Mouse (Mus musculus) lung, adult 2 months (tissue): ENCODE results near the gene Slc6a13. TPM values are rescaled to one million over a fixed set of nuclear protein-coding genes. Genes with fewer than 3 reads are reported as not detected.

Experiments used
- DNase-seq: peaks from one replicate; pipeline ENCODE4 v3.0.0; 2022
- H3K4me1 ChIP-seq: fragments of 200-500 bp; 2 replicates; pipeline ENCODE4 v1.6.1; 2011; ENCODE audit warnings: low read length; ENCODE audit not compliant: control insufficient read depth, insufficient read depth
- H3K4me3 ChIP-seq: fragments of 200-500 bp; replicated peaks from 2 replicates; pipeline ENCODE3; 2011; ENCODE audit warnings: low read depth, mild to moderate bottlenecking, control low read depth, low read length; ENCODE audit errors: extremely low read depth
- CTCF ChIP-seq: fragments of 200-500 bp; IDR thresholded peaks from 2 replicates; pipeline ENCODE4 v1.5.1; 2011; ENCODE audit warnings: mild to moderate bottlenecking, low read length, control low read depth; ENCODE audit not compliant: insufficient read depth
- POLR2A ChIP-seq: fragments of 200-500 bp; IDR thresholded peaks from 2 replicates; pipeline ENCODE4 v1.6.1; 2011; ENCODE audit warnings: low read depth, mild to moderate bottlenecking, control low read depth, low read length, borderline replicate concordance; ENCODE audit errors: extremely low read depth
- WGBS: fragments of 180-500 bp; shearing (Covaris S2); methylation state at CpG from one replicate; pipeline ENCODE4 v1.1.7; 2018; 5-methylcytosine and 5-hydroxymethylcytosine counted together
- polyA plus RNA-seq: library from polyadenylated mRNA; depleted of rRNA; stranded (reverse); fragments of >200 nt; gene quantifications from 2 replicates; pipeline ENCODE4 v1.2.3, GENCODE M21; 2012; rRNA removed

Gene Slc6a13
- polyA plus RNA-seq = 0.70 and 0.76 TPM in 2 replicates

- no peaks in the 10 kb centered on the region for H3K4me1 ChIP-seq
- DNase-seq = no peak
- no peak within 1 kb of the TSS for H3K4me3 ChIP-seq
- WGBS = 7% methylated on average over 11 of the region's 11 CpGs
- TF ChIP-seq POLR2A (no peak), CTCF (no peak)
Measured at GRCm38 (mm10) chr6:121299954-121300353, at the start of gene Slc6a13. Slc6a13 (plus strand) TSS chr6:121300227.

- no peak for DNase-seq
Measured at GRCm38 (mm10) chr6:121250406-121250805, 49.6 kb upstream of the Slc6a13 start.

GRCm38 (mm10) chr6:121251256-121251655 lies 48.8 kb upstream of the Slc6a13 start:
- no peak overlapping the region for H3K4me3 ChIP-seq
- 55% methylated on average over 5 of the region's 5 CpGs for WGBS
- no peak for DNase-seq
- peaks cover 13% of the 10 kb centered on the region for H3K4me1 ChIP-seq
- no peak for TF ChIP-seq CTCF
- no peak for TF ChIP-seq POLR2A

More at GRCm38 (mm10) chr6:121250406-121250805, 49.6 kb upstream of the Slc6a13 start:
- Histone ChIP-seq H3K4me1 (peaks cover 13% of the 10 kb centered on the region), H3K4me3 (no peak overlapping the region)
- TF ChIP-seq CTCF (no peak), POLR2A (no peak)
- 81% methylated on average over 1 of the region's 1 CpGs for WGBS

- WGBS = 32% methylated on average over 9 of the region's 9 CpGs
- DNase-seq = peak; percentile 68
- no peaks in the 10 kb centered on the region for H3K4me1 ChIP-seq
- TF ChIP-seq CTCF (peak; percentile 69), POLR2A (no peak)
- H3K4me3 ChIP-seq = no peak overlapping the region
Measured at GRCm38 (mm10) chr6:121260548-121260947, 39.5 kb upstream of the Slc6a13 start.

DNA sequence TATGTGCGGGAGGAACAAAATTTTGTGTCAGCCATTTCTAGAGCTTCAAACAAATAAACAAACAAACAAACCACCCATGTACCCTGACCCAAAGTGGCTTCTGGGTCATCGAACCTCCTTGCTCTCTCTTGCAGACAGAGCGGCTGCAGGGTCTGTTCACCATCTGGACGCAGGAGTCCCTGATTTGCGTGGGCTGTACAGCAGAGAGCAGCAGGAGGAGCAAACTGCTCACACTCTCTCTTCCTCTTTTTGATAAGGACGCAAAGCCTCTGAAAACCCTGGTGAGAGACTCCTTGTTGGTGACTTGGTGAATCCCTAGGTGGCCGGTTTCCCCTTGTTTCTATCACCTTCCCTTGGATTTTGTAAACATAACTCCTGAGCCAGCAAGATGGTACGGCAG lies 38.8 kb upstream of the Slc6a13 start:
- WGBS = 75% methylated on average over 8 of the region's 8 CpGs
- TF ChIP-seq CTCF (no peak), POLR2A (no peak)
- no peak for DNase-seq

GRCm38 (mm10) chr6:121262004-121262403 lies 38.0 kb upstream of the Slc6a13 start:
- no peak overlapping the region for H3K4me3 ChIP-seq
- TF ChIP-seq POLR2A (no peak), CTCF (no peak)
- no peak for DNase-seq
- no peaks in the 10 kb centered on the region for H3K4me1 ChIP-seq
- WGBS = 89% methylated on average over 10 of the region's 10 CpGs

More for the DNA sequence above, 38.8 kb upstream of the Slc6a13 start:
- H3K4me3 ChIP-seq = no peak overlapping the region
- H3K4me1 ChIP-seq = no peaks in the 10 kb centered on the region

GRCm38 (mm10) chr6:121262496-121262895 lies 37.5 kb upstream of the Slc6a13 start:
- DNase-seq = no peak
- Histone ChIP-seq H3K4me1 (no peaks in the 10 kb centered on the region), H3K4me3 (no peak overlapping the region)
- WGBS = 89% methylated on average over 11 of the region's 11 CpGs
- TF ChIP-seq CTCF (no peak), POLR2A (no peak)

DNA sequence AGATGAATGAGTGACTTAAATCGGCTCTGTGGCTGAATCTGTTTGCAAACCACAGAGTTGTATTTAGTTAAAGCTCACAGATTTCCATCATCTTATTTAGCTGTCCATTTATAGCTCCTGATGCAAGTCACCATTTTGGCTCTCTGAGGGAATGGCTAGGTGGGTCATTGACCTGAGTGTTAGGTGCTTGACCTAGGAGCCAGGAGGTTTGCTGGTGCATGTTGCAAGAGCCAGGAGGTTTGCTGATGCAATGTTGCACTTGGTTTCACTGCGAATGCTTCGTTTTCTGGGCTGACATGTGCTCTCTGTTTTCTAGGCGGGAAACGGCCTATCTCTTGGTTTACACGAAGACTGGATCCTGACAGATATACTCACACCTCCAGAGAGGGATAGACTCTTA lies 29.9 kb upstream of the Slc6a13 start:
- Histone ChIP-seq H3K4me1 (no peaks in the 10 kb centered on the region), H3K4me3 (no peak overlapping the region)
- no peak for DNase-seq
- 88% methylated on average over 6 of the region's 6 CpGs for WGBS
- TF ChIP-seq POLR2A = no peak
- TF ChIP-seq CTCF = no peak

DNA sequence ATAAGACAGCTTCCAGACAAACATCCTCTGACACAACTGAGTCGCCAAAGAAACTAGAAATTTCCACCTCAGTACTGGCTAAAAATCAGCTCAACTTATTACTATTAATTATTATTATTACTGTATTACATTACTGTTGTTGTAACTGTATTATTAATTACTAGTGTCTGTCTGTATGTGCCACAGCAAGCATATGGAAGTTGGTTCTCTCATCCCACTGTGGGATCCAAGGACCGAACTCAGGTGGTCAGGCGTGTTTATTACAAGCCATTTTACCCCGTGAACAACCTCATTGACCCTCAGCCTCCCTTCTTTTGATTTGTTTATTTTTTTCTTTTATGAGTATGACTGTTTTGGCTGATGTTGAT lies 28.3 kb upstream of the Slc6a13 start:
- H3K4me1 ChIP-seq = no peaks in the 10 kb centered on the region
- 12% methylated on average over 4 of the region's 4 CpGs for WGBS
- TF ChIP-seq POLR2A = no peak
- TF ChIP-seq CTCF = no peak
- no peak for DNase-seq
- no peak overlapping the region for H3K4me3 ChIP-seq

GRCm38 (mm10) chr6:121272075-121272800 lies 27.8 kb upstream of the Slc6a13 start:
- Histone ChIP-seq H3K4me3 (peak overlapping the region; percentile 88), H3K4me1 (no peaks in the 10 kb centered on the region)
- TF ChIP-seq CTCF (peak; percentile 63), POLR2A (peak; percentile 35; the same call in 1 of the 2 replicates)
- WGBS = 2% methylated on average over 17 of the region's 17 CpGs
- DNase-seq = peak; percentile 76
